Mouse (Mus musculus): ENCODE measurements around the gene Nfkbiz.

Gene Nfkbiz

DNA sequence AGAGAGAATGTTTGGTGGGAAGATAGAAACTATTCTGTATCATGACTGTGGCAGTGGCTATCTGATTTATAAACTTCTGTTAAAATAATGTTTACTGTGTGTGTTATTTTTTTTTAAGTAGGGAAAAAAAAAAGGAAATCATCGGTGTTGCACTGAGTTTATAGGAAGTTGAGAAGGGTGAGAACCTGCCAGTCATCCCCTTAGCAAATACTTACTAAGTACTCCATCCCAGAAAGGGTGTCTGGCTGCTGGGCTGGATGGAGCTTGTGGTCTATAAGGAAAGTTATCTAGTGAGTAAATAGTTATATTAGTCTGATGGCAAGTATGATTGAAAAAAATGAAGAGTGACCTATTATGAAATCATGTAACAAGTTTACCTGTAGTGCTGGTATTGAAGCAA, 37.1 kb downstream of the Nfkbiz start:
- no peak for DNase-seq

DNA sequence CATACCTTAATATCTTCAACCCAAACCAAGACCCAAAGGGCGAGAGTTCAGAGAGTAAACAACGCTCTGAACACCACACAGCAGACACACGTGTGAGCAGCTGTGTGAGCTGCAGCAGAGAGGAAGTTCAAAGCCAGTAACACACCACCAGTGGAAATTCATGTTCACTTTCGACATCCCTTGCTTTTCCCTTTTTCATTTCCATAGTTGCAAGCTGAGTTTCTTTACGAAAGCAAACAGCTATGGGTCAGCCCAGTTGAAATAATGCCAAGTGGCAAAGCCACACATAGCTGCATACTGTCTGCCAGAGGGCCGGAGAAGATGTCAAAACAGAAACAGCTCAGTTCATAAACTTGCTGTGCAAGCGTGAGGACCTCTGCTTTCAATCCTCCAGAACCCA, 39.9 kb downstream of the Nfkbiz start:
- DNase-seq, result no peak

DNA sequence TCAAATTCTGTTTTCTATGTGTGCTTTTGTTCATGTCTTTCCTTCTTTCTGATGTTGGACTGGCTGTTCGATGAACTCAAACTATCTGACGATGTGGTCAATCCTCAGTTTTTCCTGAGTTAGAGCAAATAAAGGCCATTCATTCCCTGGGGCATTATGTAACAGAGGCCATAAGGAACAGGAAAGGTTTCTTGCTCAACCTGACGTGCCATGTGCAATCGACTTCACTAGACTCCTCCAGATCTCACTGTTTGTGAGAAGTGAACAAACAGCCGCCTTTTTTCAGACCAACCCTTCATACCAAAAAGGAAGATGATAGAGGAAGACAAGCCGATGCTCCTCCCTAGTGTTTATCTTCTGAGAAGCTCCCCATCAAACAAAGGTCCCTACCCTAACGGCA, 48.4 kb downstream of the Nfkbiz start:
- DNase-seq, result no peak

DNA sequence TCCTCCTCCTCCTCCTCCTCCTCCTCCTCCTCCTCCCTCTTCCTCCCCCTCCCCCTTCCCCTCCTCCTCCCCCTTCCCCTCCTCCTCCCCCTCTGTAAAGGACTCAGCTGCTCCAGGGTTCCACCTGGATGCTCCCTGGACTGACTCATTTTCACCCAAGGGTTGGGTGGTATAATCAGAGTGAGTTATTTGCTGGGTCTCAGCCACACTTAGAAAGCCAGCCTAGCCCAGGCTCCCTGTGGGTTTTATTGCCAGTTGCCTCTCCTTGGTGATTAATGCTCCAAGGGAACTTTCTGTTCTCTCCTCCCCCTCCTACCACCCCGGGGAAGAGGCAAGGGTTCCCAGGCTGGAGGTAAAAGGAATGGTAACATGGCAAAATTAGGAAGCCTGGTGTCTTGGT, 49.4 kb downstream of the Nfkbiz start:
- peak; percentile 14 to 39 for DNase-seq

DNA sequence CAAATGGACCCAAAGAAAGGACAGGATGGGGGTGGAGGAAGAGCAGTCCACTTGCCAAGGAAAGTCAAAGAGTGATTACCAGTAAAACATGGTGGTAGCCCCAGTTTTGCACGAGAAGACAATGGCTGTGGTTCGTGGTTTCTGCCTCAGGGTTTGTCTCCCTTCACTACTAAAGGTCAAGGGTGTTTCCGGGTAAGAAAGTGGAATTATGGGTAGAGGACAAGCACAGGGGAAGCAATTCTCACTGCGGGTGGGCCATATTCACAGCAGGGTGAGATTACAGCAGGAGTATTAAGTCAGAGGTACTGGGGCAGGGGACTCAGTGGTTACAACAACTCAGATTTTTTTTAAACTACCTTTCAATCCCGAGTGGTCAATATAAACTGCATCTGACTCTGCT, 50.0 kb downstream of the Nfkbiz start:
- DNase-seq, result no peak

DNA sequence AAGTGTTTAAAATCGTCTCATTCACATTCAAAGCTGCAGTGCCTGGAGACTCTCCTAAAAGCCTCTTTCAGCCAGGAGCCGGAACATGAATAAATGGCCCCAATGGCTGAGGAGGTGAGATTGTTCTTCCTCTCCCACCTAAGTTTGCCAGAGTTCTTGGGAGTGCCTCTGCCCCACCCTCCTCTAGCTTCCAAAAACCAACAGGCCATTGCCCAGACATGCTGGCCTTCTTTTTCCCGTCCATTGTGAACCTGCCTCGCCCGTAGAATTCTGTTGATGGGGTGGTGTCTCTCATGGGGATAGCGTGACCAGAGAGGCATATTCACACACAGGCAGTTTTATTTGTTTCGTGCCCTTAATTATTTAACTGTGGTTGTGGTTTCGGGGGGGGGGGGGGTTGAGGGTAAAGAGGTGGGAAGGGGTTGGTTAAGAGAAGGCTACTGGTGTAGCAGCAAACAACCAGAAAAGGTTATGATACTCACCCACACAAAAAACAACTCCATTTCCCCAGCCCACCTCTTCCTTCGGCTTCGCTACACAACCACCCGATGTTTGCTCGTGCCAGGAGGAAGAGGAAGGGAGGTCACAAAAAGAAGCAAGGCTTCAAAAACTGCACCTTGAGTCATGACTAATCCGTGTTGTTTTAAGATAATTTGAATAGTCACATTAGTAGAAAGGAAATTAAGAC, 51.2 kb downstream of the Nfkbiz start:
- DNase-seq, result no peak

DNA sequence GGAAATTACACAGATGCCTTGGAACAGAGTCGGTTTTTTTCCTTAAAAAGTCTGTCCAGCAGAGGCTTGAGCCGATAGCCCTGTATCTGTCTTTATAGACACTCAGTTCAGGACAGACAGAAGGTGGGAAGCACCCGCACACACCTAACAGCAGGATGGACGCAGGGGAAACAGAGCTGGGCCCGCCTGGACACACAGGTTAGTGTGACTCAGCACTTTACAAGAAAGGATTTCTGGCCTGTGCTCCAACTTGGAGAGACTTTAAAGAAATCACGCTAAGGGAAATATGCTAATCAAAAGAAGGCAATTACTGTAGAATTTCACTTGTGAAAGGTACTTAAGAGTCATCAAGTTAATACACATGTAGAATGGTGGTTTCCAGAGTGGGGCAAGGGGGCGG, 54.3 kb downstream of the Nfkbiz start:
- DNase-seq, result no peak

DNA sequence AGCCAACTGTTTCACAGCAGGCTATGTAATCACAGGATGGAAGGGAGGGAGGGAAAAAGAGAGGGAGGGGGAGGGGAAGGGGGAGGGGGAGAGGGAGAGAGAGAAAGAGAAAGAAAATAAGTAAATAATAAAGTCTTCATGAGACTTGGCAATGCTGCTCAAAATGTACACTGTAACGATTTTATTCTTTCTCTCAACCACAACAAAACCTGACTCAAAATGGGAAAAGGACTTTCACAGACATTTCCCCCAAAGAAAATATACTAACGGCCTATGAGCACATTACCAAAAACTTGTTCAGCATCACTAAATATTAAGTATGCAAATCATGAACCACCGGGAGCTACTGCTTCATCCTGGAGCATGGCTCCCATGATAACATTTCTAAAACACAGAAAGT, 54.8 kb downstream of the Nfkbiz start:
- no peak for DNase-seq

DNA sequence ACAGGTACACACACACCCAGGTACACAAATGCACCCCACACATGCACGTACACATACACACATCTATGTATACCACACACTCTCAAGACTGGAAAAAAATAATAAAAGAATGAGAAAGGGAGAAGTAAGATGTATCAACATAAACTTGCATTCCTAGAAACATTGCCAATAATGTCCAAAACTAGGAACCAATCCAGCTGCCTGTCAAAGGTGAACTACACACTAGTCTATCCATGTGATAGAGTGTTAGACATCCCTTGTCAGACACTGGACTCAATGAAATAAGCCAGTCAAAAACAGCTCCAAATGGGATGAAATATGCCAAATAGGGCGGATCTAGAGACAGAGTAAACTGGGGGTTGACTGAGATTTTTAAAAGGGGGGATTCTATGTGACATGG, 55.8 kb downstream of the Nfkbiz start:
- DNase-seq, result no peak

DNA sequence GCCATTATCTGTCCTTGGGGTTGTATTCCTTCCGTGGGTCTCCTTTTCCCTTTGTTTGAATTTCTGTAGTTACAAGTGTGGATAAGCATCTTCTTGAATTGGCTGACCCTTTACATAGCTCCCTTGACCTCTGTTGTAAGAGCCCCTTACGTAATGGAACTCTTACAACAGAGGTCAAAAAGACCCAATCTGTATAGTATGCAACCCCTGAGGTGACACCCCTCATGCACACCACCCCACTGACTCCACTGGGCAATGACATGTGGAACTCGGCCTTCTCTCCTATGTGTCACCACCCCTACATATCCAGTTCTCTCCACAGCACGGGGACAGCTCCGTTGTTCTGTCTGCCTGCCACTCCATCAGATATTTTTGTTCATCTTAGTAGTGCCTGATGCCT, 56.9 kb downstream of the Nfkbiz start:
- DNase-seq, result no peak

DNA sequence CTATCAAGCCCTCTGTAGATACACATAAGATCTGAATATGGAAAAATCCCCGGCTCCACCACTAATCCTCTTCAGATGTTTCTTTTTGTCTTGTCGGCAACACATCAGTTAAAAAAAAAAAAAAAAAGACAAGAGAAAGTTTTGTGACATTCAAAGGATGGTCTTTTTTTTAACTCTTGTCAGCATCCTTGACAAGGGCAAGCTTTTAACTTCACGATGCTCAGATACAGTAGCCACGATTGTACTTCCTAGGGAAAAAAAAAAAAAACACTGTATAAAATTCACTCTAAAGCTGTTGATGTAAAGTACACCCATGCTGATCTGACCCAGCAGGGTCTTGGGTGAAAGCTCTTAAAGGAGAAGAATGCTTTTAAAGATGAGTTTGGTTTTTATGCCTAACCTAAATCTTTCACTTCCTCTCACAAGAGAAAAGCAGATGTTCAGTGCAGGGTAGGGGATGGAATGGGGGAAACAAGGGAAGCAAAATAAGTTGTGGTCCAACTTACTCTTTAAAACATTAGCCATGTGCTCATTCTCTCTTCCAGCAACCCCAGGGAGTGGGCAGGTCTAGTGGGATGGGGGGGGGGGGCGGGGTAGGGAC, 57.6 kb downstream of the Nfkbiz start:
- no peak for DNase-seq

DNA sequence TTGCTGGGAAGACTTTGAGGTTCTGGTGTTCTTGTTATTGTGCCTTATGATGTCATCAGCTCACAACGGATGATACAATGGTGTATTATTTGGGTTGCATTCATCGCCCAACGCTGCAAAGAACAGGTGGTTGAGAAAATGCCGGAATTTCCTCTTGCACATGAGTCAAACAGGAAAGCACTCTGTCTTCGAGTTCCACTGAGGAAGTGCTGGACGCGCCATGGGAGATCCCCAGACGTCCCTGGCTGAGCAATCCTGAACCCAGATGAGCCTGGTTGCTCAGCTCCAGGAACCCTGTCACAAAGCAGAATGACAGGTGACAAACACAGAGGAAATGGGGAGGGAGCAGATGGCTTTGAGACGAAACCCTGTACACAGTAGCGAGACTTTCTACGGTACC, 62.4 kb downstream of the Nfkbiz start:
- no peak for DNase-seq

DNA sequence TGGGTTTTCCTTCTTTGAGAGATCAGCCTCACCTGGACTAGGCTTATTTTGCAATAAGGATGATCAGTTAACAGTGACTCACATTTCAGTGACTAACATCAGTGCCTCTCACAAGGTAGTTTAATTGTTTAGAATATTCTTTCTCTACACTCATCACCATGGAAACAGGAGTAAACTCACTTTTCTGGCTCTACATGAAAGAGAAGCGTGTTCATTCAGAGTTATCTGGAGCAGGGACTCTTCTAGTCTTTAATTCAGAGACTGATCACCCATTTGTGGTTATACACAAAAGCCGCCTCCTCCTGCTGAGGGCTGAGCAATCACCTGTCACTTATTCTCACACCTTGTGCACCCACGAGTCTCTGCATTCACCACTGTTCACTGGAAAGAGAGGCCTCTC, 68.5 kb downstream of the Nfkbiz start:
- no peak for DNase-seq
